In the genomic region with DNA sequence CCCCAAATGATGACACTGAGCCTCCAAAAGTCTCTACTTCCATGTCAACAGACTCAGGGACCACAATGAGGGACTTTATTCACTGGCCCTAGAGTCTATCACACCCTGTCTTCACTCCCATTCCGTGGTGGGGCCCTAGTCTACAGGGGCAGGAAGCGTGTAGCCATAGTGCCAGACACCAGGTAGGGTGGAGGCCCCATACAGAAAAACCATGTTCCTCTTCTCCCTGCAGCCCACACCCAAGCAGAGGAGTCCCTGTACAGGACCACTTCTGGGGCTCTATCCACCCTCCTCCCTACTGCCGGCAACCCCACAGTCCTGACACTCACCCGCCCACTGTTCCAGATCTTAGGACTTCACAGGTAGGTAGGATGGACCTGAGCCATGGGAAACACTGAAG, we compare ENCODE assay signal across 12 mouse cellular contexts. TPM values are rescaled to one million over a fixed set of nuclear protein-coding genes. Genes with fewer than 3 reads are reported as not detected.
A peak's percentile ranks its signal among the peaks of the same experiment; 100 is the strongest.
DNase-seq lines count a peak whose midpoint lies in the region; ATAC-seq lines count a peak whose summit lies in the region.
"Had no signal": no experiment of that assay in that cellular context is flagged by ENCODE, and none has a peak within 500 bp of the region (broad histone marks: within the 10 kb centered on the region; RNA-seq: fewer than 3 reads in every experiment).

No protein-coding gene starts in this region.

- no peak for ATAC-seq in hindbrain, embryonic 15.5 days (ENCODE audit: low FRiP score, low read depth)
- ATAC-seq in hindbrain, embryonic 14.5 days (ENCODE audit: low FRiP score) = no peak

- H3K9me3 ChIP-seq in hindbrain, embryonic 15.5 days = no peaks in the 10 kb centered on the region
- no peaks in the 10 kb centered on the region for H3K9me3 ChIP-seq in hindbrain, embryonic 14.5 days (ENCODE audit: control insufficient read depth, low read length)
- no peaks in the 10 kb centered on the region for H3K9me3 ChIP-seq in embryonic facial prominence, embryonic 10.5 days
- H3K9me3 ChIP-seq in megakaryocyte, embryonic 14.5 days = no peaks in the 10 kb centered on the region
- H3K9me3 ChIP-seq: forebrain, embryonic 12.5 days had no signal

- no peaks in the 10 kb centered on the region for H3K36me3 ChIP-seq in hindbrain, embryonic 15.5 days
- H3K36me3 ChIP-seq in hindbrain, embryonic 14.5 days (replicated peaks; ENCODE audit: control insufficient read depth, insufficient read depth) = peaks cover 29% of the 10 kb centered on the region
- H3K36me3 ChIP-seq in embryonic facial prominence, embryonic 10.5 days (replicated peaks) = peaks cover 49% of the 10 kb centered on the region
- H3K36me3 ChIP-seq in megakaryocyte, embryonic 14.5 days (replicated peaks; ENCODE audit: low read length) = peaks cover 64% of the 10 kb centered on the region

- no peak for DNase-seq in hindbrain, embryonic 14.5 days (ENCODE audit: low spot score)
- DNase-seq in T-cell, adult 2 months (ENCODE audit: low spot score) = peak; percentile 22
- no peak for DNase-seq in embryonic facial prominence, embryonic 10.5 days (ENCODE audit: low spot score)
- no peak for DNase-seq in layer of hippocampus, postnatal 25 days (ENCODE audit: extremely low spot score in 1 of 2, low spot score in 1 of 2)
- no peak for DNase-seq in adrenal gland, postnatal 14 days
- DNase-seq: embryo, embryonic 11 days had no signal

- no peaks in the 10 kb centered on the region for H3K27me3 ChIP-seq in hindbrain, embryonic 15.5 days
- no peaks in the 10 kb centered on the region for H3K27me3 ChIP-seq in hindbrain, embryonic 14.5 days (ENCODE audit: control insufficient read depth, insufficient read depth, low read length)
- H3K27me3 ChIP-seq in embryonic facial prominence, embryonic 10.5 days (replicated peaks; ENCODE audit: low read depth, poor library complexity, severe bottlenecking) = no peaks in the 10 kb centered on the region
- no peaks in the 10 kb centered on the region for H3K27me3 ChIP-seq in megakaryocyte, embryonic 14.5 days (replicated peaks)
- H3K27me3 ChIP-seq: forebrain, embryonic 12.5 days had no signal

- H3K4me2 ChIP-seq in hindbrain, embryonic 15.5 days = no peak overlapping the region
- H3K4me2 ChIP-seq in hindbrain, embryonic 14.5 days (replicated peaks) = no peak overlapping the region

- WGBS in hindbrain, embryonic 15.5 days = 96% methylated on average over 4 of the region's 4 CpGs
- whole genome bisulfite sequencing in hindbrain, embryonic 14.5 days = 91% methylated on average over 4 of the region's 4 CpGs
- 89% methylated on average over 4 of the region's 4 CpGs for WGBS in embryonic facial prominence, embryonic 10.5 days

- no peak overlapping the region for H3K4me3 ChIP-seq in hindbrain, embryonic 15.5 days
- H3K4me3 ChIP-seq in hindbrain, embryonic 14.5 days (replicated peaks; ENCODE audit: low read length) = no peak overlapping the region
- peak overlapping the region; percentile 83; the same call in 1 of the 2 replicates for H3K4me3 ChIP-seq in embryonic facial prominence, embryonic 10.5 days
- H3K4me3 ChIP-seq in megakaryocyte, embryonic 14.5 days (replicated peaks) = peak overlapping the region; percentile 83
- H3K4me3 ChIP-seq: forebrain, embryonic 12.5 days; myocyte had no signal

- peaks cover 41% of the 10 kb centered on the region for H3K4me1 ChIP-seq in hindbrain, embryonic 15.5 days (replicated peaks)
- peaks cover 25% of the 10 kb centered on the region; the same call in 1 of the 2 replicates for H3K4me1 ChIP-seq in hindbrain, embryonic 14.5 days (replicated peaks; ENCODE audit: control insufficient read depth, insufficient read depth, low read length)
- H3K4me1 ChIP-seq in embryonic facial prominence, embryonic 10.5 days = peaks cover 63% of the 10 kb centered on the region
- H3K4me1 ChIP-seq in megakaryocyte, embryonic 14.5 days = peaks cover 88% of the 10 kb centered on the region

- 0 out of 2 replicates have a peak overlapping the region, but pooled peaks have one; percentile 18 for H3K9ac ChIP-seq in hindbrain, embryonic 15.5 days
- no peak overlapping the region for H3K9ac ChIP-seq in hindbrain, embryonic 14.5 days
- H3K9ac ChIP-seq: forebrain, embryonic 12.5 days had no signal

- H3K27ac ChIP-seq in hindbrain, embryonic 15.5 days (replicated peaks) = no peak overlapping the region
- H3K27ac ChIP-seq in hindbrain, embryonic 14.5 days = no peak overlapping the region
- H3K27ac ChIP-seq in embryonic facial prominence, embryonic 10.5 days (replicated peaks) = peak overlapping the region; percentile 30; the same call in 1 of the 2 replicates
- H3K27ac ChIP-seq: kidney, postnatal 0 days; macrophage had no signal

RNA-seq across cellular contexts. Expression of a gene that starts 2.5 kb away (rescaled TPM):
- polyA plus RNA-seq in hindbrain, embryonic 15.5 days (2015; fragmentation: Nextera tagmentation; extraction: Ambion mirVana) = 17.6 and 18.0 TPM in 2 replicates
- polyA plus RNA-seq in hindbrain, embryonic 14.5 days (2014; fragmentation: Nextera tagmentation; extraction: Ambion mirVana) = 11.3 and 13.1 TPM in 2 replicates
- polyA plus RNA-seq in embryonic facial prominence, embryonic 10.5 days (2016; fragmentation: Nextera tagmentation; extraction: Ambion mirVana) = 44.6 and 45.4 TPM in 2 replicates
- polyA plus RNA-seq in megakaryocyte, embryonic 14.5 days (2012; ENCODE audit: insufficient read depth, low replicate concordance) = 28.5 and 57.6 TPM in 2 replicates
- 10 to 100 TPM; 15.6 to 15.8 TPM for total RNA-seq in layer of hippocampus, postnatal 25 days (2021)
- 26.0 and 34.5 TPM in 2 replicates for total RNA-seq in adrenal gland, postnatal 14 days (2021)

RNA-seq across cellular contexts. Expression of a gene that starts 5.1 kb away (rescaled TPM):
- polyA plus RNA-seq in hindbrain, embryonic 15.5 days (2015; fragmentation: Nextera tagmentation; extraction: Ambion mirVana) = 2.6 TPM in 2 replicates
- 1.5 and 2.5 TPM in 2 replicates for polyA plus RNA-seq in hindbrain, embryonic 14.5 days (2014; fragmentation: Nextera tagmentation; extraction: Ambion mirVana)
- 2.5 and 2.9 TPM in 2 replicates for polyA plus RNA-seq in embryonic facial prominence, embryonic 10.5 days (2016; fragmentation: Nextera tagmentation; extraction: Ambion mirVana)
- polyA plus RNA-seq in megakaryocyte, embryonic 14.5 days (2012; ENCODE audit: insufficient read depth, low replicate concordance) = 3.6 and 6.9 TPM in 2 replicates
- total RNA-seq in layer of hippocampus, postnatal 25 days (2021) = 1 to 10 TPM; 3.1 to 3.4 TPM
- total RNA-seq in adrenal gland, postnatal 14 days (2021) = 14.7 and 16.5 TPM in 2 replicates

RNA-seq across cellular contexts. Expression of a gene that starts 21.4 kb away (rescaled TPM):
- 10.7 and 11.7 TPM in 2 replicates for polyA plus RNA-seq in hindbrain, embryonic 15.5 days (2015; fragmentation: Nextera tagmentation; extraction: Ambion mirVana)
- 6.1 and 9.4 TPM in 2 replicates for polyA plus RNA-seq in hindbrain, embryonic 14.5 days (2014; fragmentation: Nextera tagmentation; extraction: Ambion mirVana)
- 6.8 and 7.4 TPM in 2 replicates for polyA plus RNA-seq in embryonic facial prominence, embryonic 10.5 days (2016; fragmentation: Nextera tagmentation; extraction: Ambion mirVana)
- 0.57 and 1.3 TPM in 2 replicates for polyA plus RNA-seq in megakaryocyte, embryonic 14.5 days (2012; ENCODE audit: insufficient read depth, low replicate concordance)
- total RNA-seq in layer of hippocampus, postnatal 25 days (2021) = 1 to 10 TPM; 3.4 TPM
- 1.4 and 1.7 TPM in 2 replicates for total RNA-seq in adrenal gland, postnatal 14 days (2021)

RNA-seq across cellular contexts. Expression of a gene that starts 40.3 kb away (rescaled TPM):
- 111 and 113 TPM in 2 replicates for polyA plus RNA-seq in hindbrain, embryonic 15.5 days (2015; fragmentation: Nextera tagmentation; extraction: Ambion mirVana)
- 88.2 and 94.7 TPM in 2 replicates for polyA plus RNA-seq in hindbrain, embryonic 14.5 days (2014; fragmentation: Nextera tagmentation; extraction: Ambion mirVana)
- 231 and 251 TPM in 2 replicates for polyA plus RNA-seq in embryonic facial prominence, embryonic 10.5 days (2016; fragmentation: Nextera tagmentation; extraction: Ambion mirVana)
- polyA plus RNA-seq in megakaryocyte, embryonic 14.5 days (2012; ENCODE audit: insufficient read depth, low replicate concordance) = 23.0 and 44.7 TPM in 2 replicates
- total RNA-seq in layer of hippocampus, postnatal 25 days (2021) = 10 to 100 TPM; 82.5 to 95.6 TPM
- 118 and 119 TPM in 2 replicates for total RNA-seq in adrenal gland, postnatal 14 days (2021)

RNA-seq across cellular contexts. Expression of a gene that starts 52.1 kb away (rescaled TPM):
- 19.0 and 20.3 TPM in 2 replicates for polyA plus RNA-seq in hindbrain, embryonic 15.5 days (2015; fragmentation: Nextera tagmentation; extraction: Ambion mirVana)
- polyA plus RNA-seq in hindbrain, embryonic 14.5 days (2014; fragmentation: Nextera tagmentation; extraction: Ambion mirVana) = 16.9 and 18.5 TPM in 2 replicates
- 1.5 and 2.2 TPM in 2 replicates for polyA plus RNA-seq in embryonic facial prominence, embryonic 10.5 days (2016; fragmentation: Nextera tagmentation; extraction: Ambion mirVana)
- 4.4 and 15.7 TPM in 2 replicates for polyA plus RNA-seq in megakaryocyte, embryonic 14.5 days (2012; ENCODE audit: insufficient read depth, low replicate concordance)
- 1 to 10 TPM; 6.3 to 6.4 TPM for total RNA-seq in layer of hippocampus, postnatal 25 days (2021)
- 9.6 and 9.7 TPM in 2 replicates for total RNA-seq in adrenal gland, postnatal 14 days (2021)

Comparison
In these comparisons a context has a peak if more than half of its experiments do, and no peak if none do; other contexts are left out.
1. H3K4me3 ChIP-seq: peak in embryonic facial prominence, embryonic 10.5 days (single experiment) and megakaryocyte, embryonic 14.5 days (single experiment); none in hindbrain, embryonic 15.5 days (single experiment) and hindbrain, embryonic 14.5 days (single experiment).